Mouse (Mus musculus) natural killer cell, adult 2 months (primary cell): ENCODE measurements at regions not wholly inside any gene's neighbourhood (a gene's known extent, or its start where the extent isn't known, plus 50 kb on each side); places are given as distances from the start of the nearest gene placed in this dataset.

Experiments
- DNase-seq, 2 experiments: peaks; one replicate each; pipeline ENCODE4 v3.0.0; 2022; ENCODE audit warnings: low spot score in 2 of 2

DNA sequence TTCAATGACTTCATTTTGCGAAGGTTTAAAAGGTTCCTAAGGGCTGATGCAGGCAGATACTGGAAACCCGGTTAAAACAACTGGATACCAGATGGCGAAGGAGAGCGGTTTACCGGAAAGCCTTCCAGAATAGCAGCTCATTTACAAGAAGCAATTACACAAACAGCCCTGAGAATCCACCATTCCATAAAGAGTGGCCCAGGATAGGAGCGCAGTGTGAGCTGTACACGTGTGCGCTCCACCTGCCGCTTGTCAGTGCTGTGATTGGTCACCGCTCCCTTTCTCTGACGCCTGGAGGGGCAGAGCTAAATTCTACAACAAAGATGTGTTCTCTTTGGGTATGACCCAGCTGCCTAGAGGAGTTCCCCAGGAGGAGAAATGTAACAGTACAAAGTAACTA is 249.5 kb upstream of the Runx1 start:
- DNase-seq = no peak

DNA sequence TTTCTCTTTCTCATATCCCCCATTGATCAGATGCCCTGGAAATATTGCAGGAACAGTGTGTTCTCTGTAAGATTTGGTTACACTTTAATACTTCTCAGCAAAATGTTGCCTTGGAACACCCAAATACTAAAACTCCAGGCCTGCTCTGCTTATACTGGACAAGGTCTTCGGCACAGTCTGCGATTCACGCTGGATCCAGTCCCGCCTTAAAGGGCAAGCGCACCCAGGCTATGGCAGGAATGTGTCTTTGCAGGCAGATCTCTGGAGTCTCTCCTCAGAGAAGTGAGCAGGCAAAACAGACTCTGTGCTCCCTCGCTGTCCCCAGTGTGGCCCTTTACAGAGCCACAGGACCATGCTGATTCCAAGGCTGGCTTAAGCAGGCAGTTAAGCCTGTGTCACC is 246.2 kb upstream of the Runx1 start:
- no peak for DNase-seq

GRCm38 (mm10) chr16:93071726-93072125 is 245.8 kb upstream of the Runx1 start:
- DNase-seq = no peak

DNA sequence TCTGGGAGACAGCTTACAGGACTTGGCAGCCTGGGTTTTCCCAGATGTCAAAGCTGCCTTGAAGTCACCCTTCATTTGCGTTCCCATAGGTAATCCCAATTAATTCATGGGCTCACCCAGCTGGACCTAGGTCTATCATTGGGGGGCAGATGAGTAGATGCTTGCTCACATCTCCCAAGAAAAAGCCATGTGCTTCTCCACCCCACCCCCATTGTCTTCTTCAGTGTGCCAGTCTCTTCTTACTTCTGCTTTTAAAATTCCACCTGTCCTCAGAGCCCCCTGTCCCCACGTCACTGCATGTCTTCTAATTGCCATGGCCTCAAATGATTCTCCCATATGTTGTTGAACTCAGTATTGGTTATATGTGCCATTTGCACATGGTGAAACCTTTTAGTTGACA is 240.9 kb upstream of the Runx1 start:
- no peak for DNase-seq

DNA sequence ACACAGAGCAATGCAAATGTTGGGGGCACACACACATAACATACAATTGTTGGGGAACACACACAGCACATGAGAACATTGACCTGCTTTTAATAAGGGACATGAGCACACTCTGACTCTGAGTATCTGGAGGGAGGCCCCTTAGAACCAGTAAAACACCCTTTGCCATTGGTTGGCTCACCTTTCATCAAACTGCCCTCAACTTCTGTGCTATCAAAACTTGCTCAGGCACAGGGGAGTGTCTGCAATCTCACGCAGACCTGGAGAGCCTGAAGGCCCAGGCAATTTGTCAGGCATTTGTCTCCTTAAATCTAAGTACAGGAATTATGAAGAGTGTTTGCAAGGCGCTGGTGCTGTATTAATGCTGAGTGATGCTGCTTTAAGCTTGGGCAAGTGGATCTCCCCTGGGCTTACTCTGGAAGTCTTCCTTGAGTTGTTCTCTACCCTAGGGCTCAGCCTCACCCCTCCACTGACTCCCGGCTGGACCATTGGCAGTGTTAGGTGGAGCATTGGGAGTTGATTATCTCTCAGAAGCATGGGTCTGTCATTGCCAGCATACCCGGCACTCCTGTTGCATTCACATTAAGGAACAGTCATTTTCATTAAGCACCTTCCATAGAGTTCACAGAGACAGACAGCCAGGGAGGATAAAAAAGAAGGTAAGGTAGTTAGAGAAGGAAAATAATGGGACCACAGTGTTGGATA is 235.7 kb upstream of the Runx1 start:
- no peak for DNase-seq

DNA sequence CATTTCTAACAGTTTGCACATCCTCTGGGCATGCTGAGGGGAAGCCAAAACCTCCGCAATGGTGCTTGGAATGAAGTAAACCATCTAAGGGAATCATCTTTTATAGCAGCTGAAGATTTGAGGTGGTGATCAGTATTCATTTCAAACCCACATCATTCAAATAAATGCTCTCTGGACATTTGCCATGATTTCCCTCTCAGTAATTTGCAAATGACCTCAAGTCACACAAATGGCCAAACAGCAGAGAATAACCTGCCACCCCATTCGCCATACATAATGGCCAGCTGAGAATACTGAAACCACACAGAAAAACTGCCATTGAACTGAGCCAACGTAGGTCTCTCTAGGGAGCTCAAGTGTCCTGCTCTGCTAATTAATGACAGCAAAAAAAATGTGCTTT is 230.3 kb upstream of the Runx1 start:
- DNase-seq = no peak

- no peak for DNase-seq
These were observed 229.6 kb upstream of the Runx1 start for GRCm38 (mm10) chr16:93055545-93055944.

GRCm38 (mm10) chr16:93051233-93051632 is 225.3 kb upstream of the Runx1 start:
- no peak for DNase-seq

DNA sequence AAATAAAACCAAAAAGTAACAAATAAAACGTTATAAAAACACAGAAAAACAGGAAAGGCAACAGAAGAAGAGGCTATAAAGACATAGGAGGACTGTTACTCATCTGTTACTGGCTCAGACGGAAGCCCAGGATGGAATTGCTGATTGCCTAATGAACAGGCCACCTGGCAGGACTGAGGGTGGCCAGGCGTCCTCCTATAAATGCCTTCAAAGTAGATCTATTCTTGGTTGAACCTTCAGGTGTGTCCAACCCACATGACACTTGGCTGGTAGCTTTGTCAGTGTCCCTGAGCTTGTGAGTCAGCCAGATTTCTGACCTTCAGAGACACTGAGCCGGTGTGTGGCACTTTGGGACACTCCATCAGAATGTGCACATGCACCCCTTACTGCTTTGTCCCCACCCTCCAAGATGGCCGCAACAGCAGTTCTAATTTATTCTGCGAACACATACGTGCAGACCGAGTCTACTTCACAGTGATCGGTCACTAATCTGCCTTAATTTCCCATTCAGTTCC is 222.5 kb upstream of the Runx1 start:
- no peak for DNase-seq

- no peak for DNase-seq
These were observed 221.6 kb upstream of the Runx1 start for GRCm38 (mm10) chr16:93047594-93047993.

DNA sequence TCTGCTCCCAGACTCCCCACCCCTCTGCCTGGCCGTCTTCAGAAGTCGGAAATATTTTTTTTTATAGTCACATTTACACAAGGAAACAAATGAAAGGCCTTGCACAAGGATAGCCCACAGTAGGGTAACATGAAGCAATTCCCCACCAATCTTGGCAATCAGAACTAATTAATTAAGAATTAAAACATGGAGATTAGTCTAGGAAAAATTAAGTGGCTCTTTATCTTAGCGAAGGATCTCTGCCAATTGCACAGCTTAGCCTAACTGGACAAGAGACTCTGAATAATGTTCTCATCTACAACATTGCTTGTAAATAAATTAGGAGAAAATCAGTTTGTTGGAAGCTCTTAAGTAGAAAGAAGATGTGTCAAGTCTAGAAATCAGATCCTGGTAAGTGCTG is 220.3 kb upstream of the Runx1 start:
- no peak for DNase-seq

DNA sequence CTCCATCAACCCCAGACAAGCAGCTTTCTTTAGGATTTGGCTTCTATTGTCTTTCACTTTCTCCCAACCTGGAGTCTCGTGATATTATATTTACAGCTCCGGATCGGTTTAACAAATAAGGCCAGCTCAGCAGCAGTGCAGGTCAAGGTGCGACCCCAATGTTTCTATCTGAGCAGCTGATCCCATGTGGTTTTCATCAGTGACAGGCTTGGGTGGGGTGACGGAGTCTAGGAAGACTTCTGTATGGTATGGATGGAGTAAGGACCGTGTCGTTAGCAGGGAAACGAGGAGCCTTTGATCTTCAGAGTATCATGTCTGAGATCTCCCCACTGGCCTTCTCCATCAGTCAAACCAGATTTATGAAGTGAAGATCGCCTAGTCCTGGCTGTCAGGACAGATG is 217.4 kb upstream of the Runx1 start:
- DNase-seq = no peak

GRCm38 (mm10) chr16:93042941-93043340 is 217.0 kb upstream of the Runx1 start:
- DNase-seq = no peak

- no peak for DNase-seq
These were observed 216.5 kb upstream of the Runx1 start for GRCm38 (mm10) chr16:93042491-93042890.

DNA sequence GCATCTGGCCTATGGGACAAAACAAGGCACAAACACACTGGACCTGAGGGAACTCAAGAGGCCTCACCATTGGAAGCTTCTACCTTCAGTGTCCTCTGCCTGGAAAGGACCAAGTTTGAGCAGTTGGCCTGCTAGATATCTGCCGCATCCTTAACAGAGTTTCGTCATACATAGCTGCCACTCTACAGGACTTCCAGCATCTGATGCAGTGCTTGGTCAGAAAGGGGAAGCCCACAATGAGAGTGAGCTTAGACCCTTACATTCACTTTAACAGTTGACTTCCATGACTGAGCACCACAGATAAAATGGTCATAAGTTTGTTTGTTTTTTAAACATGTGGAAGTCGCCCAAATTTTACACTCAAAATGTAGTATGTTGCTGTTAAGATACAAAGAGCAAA is 215.9 kb upstream of the Runx1 start:
- no peak for DNase-seq

- no peak for DNase-seq
These were observed 215.4 kb upstream of the Runx1 start for GRCm38 (mm10) chr16:93041399-93041798.

- no peak for DNase-seq
These were observed 209.7 kb upstream of the Runx1 start for GRCm38 (mm10) chr16:93035626-93036025.

DNA sequence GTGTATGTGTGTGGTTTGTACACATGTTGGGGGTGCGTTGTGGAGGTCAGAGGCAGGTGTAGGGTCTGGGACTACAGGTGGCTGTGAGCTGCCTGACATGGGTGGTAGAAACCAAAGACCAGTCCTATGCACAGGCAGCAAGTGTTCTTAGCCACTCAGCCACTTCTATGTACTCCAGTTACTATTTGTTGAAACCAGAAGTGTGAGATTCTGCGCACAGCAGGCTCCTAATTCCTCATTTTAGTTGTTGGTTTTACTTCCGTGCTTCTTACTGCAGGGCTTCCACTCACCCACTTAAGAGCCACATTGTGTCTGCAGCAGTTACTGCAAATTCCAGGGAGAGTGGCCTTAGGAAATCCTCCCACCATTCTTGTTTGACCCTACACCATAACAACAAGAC is 208.0 kb upstream of the Runx1 start:
- DNase-seq = no peak

DNA sequence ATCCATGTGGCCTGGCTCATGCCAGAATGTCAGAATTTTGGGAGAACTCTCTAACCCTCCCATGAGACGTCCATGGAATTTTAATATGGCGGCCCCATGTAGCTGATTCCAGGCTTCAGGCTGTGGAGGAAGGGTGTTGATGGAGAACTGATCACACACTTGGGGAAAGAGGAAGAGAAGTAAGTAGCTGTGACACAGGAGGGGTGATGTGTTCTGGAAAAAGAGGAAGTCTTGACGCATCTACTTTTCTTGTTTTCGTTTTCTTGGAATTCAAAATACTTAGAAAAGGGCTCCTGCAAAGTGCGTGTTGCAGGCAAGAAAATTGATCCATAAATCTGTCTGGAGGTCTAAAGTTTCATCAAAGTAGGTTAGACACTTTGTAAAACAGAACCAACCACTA is 205.7 kb upstream of the Runx1 start:
- no peak for DNase-seq

- peak in 1 of 2 experiments; percentile 44 for DNase-seq
These were observed 202.7 kb upstream of the Runx1 start for GRCm38 (mm10) chr16:93028640-93029039.

DNA sequence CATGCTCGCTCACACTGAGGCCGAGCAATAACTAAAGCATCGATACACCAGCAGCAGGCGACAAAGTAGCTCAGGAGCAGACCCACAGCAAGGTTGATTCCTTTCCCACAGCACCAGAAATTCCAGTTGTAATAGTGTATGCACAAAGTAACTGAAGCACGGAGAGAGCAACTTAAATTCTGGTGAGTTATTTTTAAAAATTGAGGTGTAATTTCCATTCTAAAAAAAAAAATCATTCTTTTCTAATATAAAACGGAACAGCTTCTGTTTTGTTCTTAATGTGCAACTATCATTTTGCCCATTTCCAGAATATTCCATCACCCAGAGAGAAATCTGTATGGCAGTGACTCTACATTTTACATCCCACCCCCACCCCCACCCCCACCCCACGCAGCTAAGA is 202.1 kb upstream of the Runx1 start:
- DNase-seq = no peak

GRCm38 (mm10) chr16:93026094-93026648 is 200.2 kb upstream of the Runx1 start:
- no peak for DNase-seq

DNA sequence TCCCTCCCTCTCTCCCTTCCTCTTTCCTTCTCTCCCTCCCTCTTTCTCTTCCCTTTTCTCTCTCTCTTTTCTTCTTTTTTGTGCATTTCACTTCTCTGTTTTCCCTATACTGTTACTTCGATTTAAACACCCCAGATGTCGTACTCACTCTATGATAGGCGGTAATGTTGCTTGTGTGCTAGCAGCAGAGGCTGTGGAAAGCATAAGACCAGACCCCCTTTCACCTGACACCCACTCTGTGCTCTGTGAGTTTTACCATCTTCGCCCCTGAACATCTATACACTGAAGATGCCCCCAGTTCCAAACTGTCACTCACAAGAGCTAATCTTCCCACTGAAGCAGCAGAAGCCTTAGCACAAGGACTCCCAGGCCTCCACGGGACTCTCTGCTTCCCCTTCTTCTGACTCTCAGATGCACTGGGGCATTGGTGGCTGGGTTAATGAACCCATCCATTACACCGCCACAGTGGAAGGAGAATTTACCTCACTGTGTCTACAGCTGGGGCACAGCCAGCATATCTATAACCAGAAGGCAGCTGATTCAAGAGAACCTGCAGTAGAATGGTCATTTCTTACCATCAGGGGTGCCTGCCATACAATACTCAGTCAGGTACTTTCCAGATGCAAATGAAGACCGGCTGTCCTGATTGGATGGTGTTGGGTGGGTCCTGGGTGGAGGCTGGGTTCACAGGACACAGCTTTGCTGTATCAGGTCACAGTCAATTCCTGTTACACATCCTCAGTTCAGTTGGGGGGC is 194.0 kb upstream of the Runx1 start:
- no peak for DNase-seq
